Mouse (Mus musculus) MEL (cell line): ENCODE measurements at regions not wholly inside any gene's neighbourhood (a gene's known extent, or its start where the extent isn't known, plus 50 kb on each side); places are given as distances from the start of the nearest gene placed in this dataset.

Experiments used
- DNase-seq: peaks from one replicate; pipeline ENCODE4 v3.0.0; 2011; ENCODE audit warnings: low read depth, low spot score
- H3K27ac ChIP-seq: 2 replicates; pipeline ENCODE4 v1.5.1; 2012; ENCODE audit warnings: low read depth, mild to moderate bottlenecking, control low read depth, low read length, moderate library complexity; ENCODE audit not compliant: control insufficient read depth
- H3K27me3 ChIP-seq, 2 experiments: fragments of 150-350 bp in 1 of 2; sonication (generic) in 1 of 2; 2 replicates each; pipeline ENCODE4 v1.6.1; 2012; ENCODE audit warnings: low read length in 2 of 2, mild to moderate bottlenecking in 2 of 2, improper control_type of control experiment in 1 of 2, moderate library complexity in 1 of 2; ENCODE audit not compliant: insufficient read depth in 2 of 2, control insufficient read depth in 1 of 2
- H3K36me3 ChIP-seq, 2 experiments: 2 replicates each; pipeline ENCODE4 v1.6.1; 2012 to 2014; ENCODE audit warnings: low read length in 2 of 2, improper control_type of control experiment in 1 of 2, inconsistent platforms in 1 of 2, mild to moderate bottlenecking in 1 of 2; ENCODE audit not compliant: insufficient read depth in 2 of 2, control insufficient read depth in 1 of 2
- H3K4me1 ChIP-seq, 2 experiments: fragments of 150-350 bp in 1 of 2; sonication (generic) in 1 of 2; 2 replicates each; pipeline ENCODE4 v1.6.1; 2012; ENCODE audit warnings: low read length in 2 of 2, improper control_type of control experiment in 1 of 2, mild to moderate bottlenecking in 1 of 2; ENCODE audit not compliant: insufficient read depth in 2 of 2, control insufficient read depth in 1 of 2
- H3K4me3 ChIP-seq, 2 experiments: fragments of 150-350 bp in 1 of 2; sonication (generic) in 1 of 2; 2 replicates each; pipeline ENCODE4 v1.5.1; 2012; ENCODE audit warnings: low read depth in 2 of 2, low read length in 2 of 2, mild to moderate bottlenecking in 2 of 2, moderate library complexity in 2 of 2, control low read depth in 1 of 2, improper control_type of control experiment in 1 of 2; ENCODE audit not compliant: control insufficient read depth in 1 of 2, insufficient read depth in 1 of 2
- H3K79me2 ChIP-seq: 2 replicates; pipeline ENCODE4 v1.6.1; 2012; ENCODE audit warnings: mild to moderate bottlenecking, low read length, moderate library complexity; ENCODE audit not compliant: control insufficient read depth, poor library complexity, insufficient read depth
- H3K9ac ChIP-seq: 2 replicates; pipeline ENCODE4 v1.6.1; 2012; ENCODE audit warnings: low read depth, mild to moderate bottlenecking, control low read depth, low read length, moderate library complexity; ENCODE audit not compliant: control insufficient read depth, poor library complexity, severe bottlenecking
- H3K9me3 ChIP-seq: fragments of 150-350 bp; sonication (generic); replicated peaks from 2 replicates; pipeline ENCODE4 v1.6.1; 2012; ENCODE audit warnings: mild to moderate bottlenecking, low read length, improper control_type of control experiment, moderate library complexity; ENCODE audit not compliant: insufficient read depth
- BHLHE40 ChIP-seq: IDR thresholded peaks from 2 replicates; pipeline ENCODE4 v1.6.1; 2012; ENCODE audit warnings: low read depth, mild to moderate bottlenecking, inconsistent platforms, low read length, improper control_type of control experiment, borderline replicate concordance
- CHD2 ChIP-seq: IDR thresholded peaks from 2 replicates; pipeline ENCODE4 v1.6.1; 2011; ENCODE audit warnings: low read length, improper control_type of control experiment
- E2F4 ChIP-seq: IDR thresholded peaks from 2 replicates; pipeline ENCODE4 v1.6.1; 2011; ENCODE audit warnings: low read depth, low read length, improper control_type of control experiment, borderline replicate concordance
- ETS1 ChIP-seq: IDR thresholded peaks from 2 replicates; pipeline ENCODE4 v1.6.1; 2012; ENCODE audit warnings: low read depth, mild to moderate bottlenecking, inconsistent platforms, low read length, improper control_type of control experiment, moderate library complexity
- MAFK ChIP-seq: IDR thresholded peaks from 2 replicates; pipeline ENCODE4 v1.6.1; 2011; ENCODE audit warnings: low read depth, mild to moderate bottlenecking, low read length, improper control_type of control experiment, borderline replicate concordance
- MAX ChIP-seq: IDR thresholded peaks from 2 replicates; pipeline ENCODE4 v1.6.1; 2011; ENCODE audit warnings: low read length, improper control_type of control experiment
- MEF2A ChIP-seq: IDR thresholded peaks from 2 replicates; pipeline ENCODE4 v1.6.1; 2014; ENCODE audit warnings: low read depth, mild to moderate bottlenecking, inconsistent platforms, low read length, improper control_type of control experiment; ENCODE audit not compliant: poor library complexity, insufficient replicate concordance, severe bottlenecking; ENCODE audit errors: extremely low read depth
- POLR2A ChIP-seq, 2 experiments: IDR thresholded peaks; 2 replicates each; pipeline ENCODE4 v1.6.1; 2011 to 2012; ENCODE audit warnings: low read length in 2 of 2, mild to moderate bottlenecking in 2 of 2, control low read depth in 1 of 2, improper control_type of control experiment in 1 of 2, low read depth in 1 of 2, moderate library complexity in 1 of 2; ENCODE audit not compliant: control insufficient read depth in 1 of 2, insufficient read depth in 1 of 2, poor library complexity in 1 of 2
- POLR2AphosphoS2 ChIP-seq: IDR thresholded peaks from 2 replicates; pipeline ENCODE4 v1.6.1; 2011; ENCODE audit warnings: low read length, improper control_type of control experiment
- RAD21 ChIP-seq: IDR thresholded peaks from 2 replicates; pipeline ENCODE4 v1.6.1; 2011; ENCODE audit warnings: mild to moderate bottlenecking, low read depth, low read length, improper control_type of control experiment
- RCOR1 ChIP-seq: IDR thresholded peaks from 2 replicates; pipeline ENCODE4 v1.6.1; 2012; ENCODE audit warnings: low read depth, mild to moderate bottlenecking, inconsistent platforms, low read length, improper control_type of control experiment
- SMC3 ChIP-seq: IDR thresholded peaks from 2 replicates; pipeline ENCODE4 v1.6.1; 2011; ENCODE audit warnings: low read depth, low read length, improper control_type of control experiment
- TAL1 ChIP-seq: IDR thresholded peaks from 2 replicates; pipeline ENCODE4 v1.6.1; 2012; ENCODE audit warnings: mild to moderate bottlenecking, inconsistent platforms, low read length, moderate library complexity, mixed read lengths
- ZKSCAN1 ChIP-seq: IDR thresholded peaks from 2 replicates; pipeline ENCODE4 v1.6.1; 2012; ENCODE audit warnings: low read depth, mild to moderate bottlenecking, inconsistent platforms, low read length, improper control_type of control experiment, moderate library complexity

- no peaks in the 10 kb centered on the region for H3K9me3 ChIP-seq
- H3K27me3 ChIP-seq = no peaks in the 10 kb centered on the region
- H3K4me1 ChIP-seq = no peaks in the 10 kb centered on the region
- H3K4me3 ChIP-seq = no peak overlapping the region
- H3K27ac ChIP-seq = no peak overlapping the region
- H3K36me3 ChIP-seq = no peaks in the 10 kb centered on the region
- TF ChIP-seq MEF2A = no peak
- no peak for TF ChIP-seq CHD2
- TF ChIP-seq ETS1 = no peak
- TF ChIP-seq MAFK = peak; percentile 41; the same call in 1 of the 2 replicates
- no peak overlapping the region for H3K9ac ChIP-seq
- no peaks in the 10 kb centered on the region for H3K79me2 ChIP-seq
- DNase-seq = no peak
Observed at GRCm38 (mm10) chr1:122551596-122551995, 983.8 kb upstream of the Ddx18 start.

DNA sequence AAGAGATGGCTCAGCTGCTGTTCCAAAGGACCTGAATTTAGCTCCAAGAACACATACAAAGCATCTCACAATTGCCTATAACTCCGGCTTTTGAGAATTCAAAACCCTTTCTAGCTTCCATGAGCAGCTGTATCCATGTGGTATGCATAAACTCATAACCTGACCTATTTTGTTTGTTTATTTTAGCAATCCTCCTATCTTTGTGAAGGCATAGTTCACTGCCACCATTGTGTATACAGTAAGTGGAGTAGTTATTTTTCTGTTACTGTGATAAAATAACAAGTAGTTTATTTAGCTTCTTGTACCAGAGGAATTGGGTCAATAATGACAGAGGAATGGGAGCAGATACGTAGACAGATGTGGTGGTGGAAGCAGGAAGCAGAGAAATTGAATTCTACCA is 941.8 kb upstream of the Ddx18 start:
- DNase-seq = no peak
- no peaks in the 10 kb centered on the region for H3K4me1 ChIP-seq
- H3K9ac ChIP-seq = no peak overlapping the region
- H3K36me3 ChIP-seq = no peaks in the 10 kb centered on the region
- no peaks in the 10 kb centered on the region for H3K79me2 ChIP-seq
- H3K27ac ChIP-seq = no peak overlapping the region
- H3K9me3 ChIP-seq = no peaks in the 10 kb centered on the region
- H3K4me3 ChIP-seq = no peak overlapping the region
- no peaks in the 10 kb centered on the region for H3K27me3 ChIP-seq
- TF ChIP-seq E2F4 (no peak), POLR2A (IDR thresholded peaks at IDR 0.05; ENCODE audit: control insufficient read depth in 1 of 2, insufficient read depth in 1 of 2, low read depth in 1 of 2, low read length in 2 of 2, poor library complexity in 1 of 2) (no peak), ZKSCAN1 (no peak)

DNA sequence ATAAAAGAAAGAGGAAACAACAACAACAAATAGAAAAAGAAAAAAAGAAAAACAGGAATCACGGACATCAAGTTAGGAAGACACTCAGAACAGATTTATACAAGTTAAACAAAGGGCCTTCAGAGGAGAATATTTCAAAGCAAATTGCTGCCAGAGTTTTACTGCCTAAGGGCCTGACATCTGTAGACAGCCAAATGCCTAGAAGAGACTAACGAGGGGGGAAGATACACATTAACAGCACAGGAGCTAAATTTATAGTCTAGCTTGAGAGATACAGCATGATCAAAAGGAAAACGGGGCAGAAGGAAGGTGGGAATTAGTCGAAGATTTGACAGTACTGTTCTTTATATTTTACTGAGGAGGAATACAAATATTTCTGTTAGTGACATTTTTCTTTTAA is 933.9 kb upstream of the Ddx18 start:
- no peak for DNase-seq
- Histone ChIP-seq H3K79me2 (no peaks in the 10 kb centered on the region), H3K9ac (no peak overlapping the region), H3K27me3 (no peaks in the 10 kb centered on the region)
- TF ChIP-seq POLR2AphosphoS2 = no peak
- no peak for TF ChIP-seq SMC3
- TF ChIP-seq MAX = no peak
- TF ChIP-seq MEF2A = no peak
- TF ChIP-seq RCOR1 = no peak
- no peak for TF ChIP-seq TAL1
- TF ChIP-seq BHLHE40 = no peak
- no peak for TF ChIP-seq POLR2A (IDR thresholded peaks at IDR 0.05; ENCODE audit: control insufficient read depth in 1 of 2, insufficient read depth in 1 of 2, low read depth in 1 of 2, low read length in 2 of 2, poor library complexity in 1 of 2)
- TF ChIP-seq RAD21 = no peak
- TF ChIP-seq, all 39 proteins: peak for 0
- Histone ChIP-seq H3K9me3 (no peaks in the 10 kb centered on the region), H3K4me3 (no peak overlapping the region), H3K27ac (no peak overlapping the region), H3K4me1 (no peaks in the 10 kb centered on the region), H3K36me3 (no peaks in the 10 kb centered on the region)
